Mouse (Mus musculus) lung, adult 2 months (tissue): ENCODE results near the gene Ngly1. TPM values are rescaled to one million over a fixed set of nuclear protein-coding genes. Genes with fewer than 3 reads are reported as not detected.

Experiments used
- DNase-seq: peaks from one replicate; pipeline ENCODE4 v3.0.0; 2022
- H3K4me1 ChIP-seq: fragments of 200-500 bp; 2 replicates; pipeline ENCODE4 v1.6.1; 2011; ENCODE audit warnings: low read length; ENCODE audit not compliant: control insufficient read depth, insufficient read depth
- H3K4me3 ChIP-seq: fragments of 200-500 bp; replicated peaks from 2 replicates; pipeline ENCODE3; 2011; ENCODE audit warnings: low read depth, mild to moderate bottlenecking, control low read depth, low read length; ENCODE audit errors: extremely low read depth
- CTCF ChIP-seq: fragments of 200-500 bp; IDR thresholded peaks from 2 replicates; pipeline ENCODE4 v1.5.1; 2011; ENCODE audit warnings: mild to moderate bottlenecking, low read length, control low read depth; ENCODE audit not compliant: insufficient read depth
- POLR2A ChIP-seq: fragments of 200-500 bp; IDR thresholded peaks from 2 replicates; pipeline ENCODE4 v1.6.1; 2011; ENCODE audit warnings: low read depth, mild to moderate bottlenecking, control low read depth, low read length, borderline replicate concordance; ENCODE audit errors: extremely low read depth
- WGBS: fragments of 180-500 bp; shearing (Covaris S2); methylation state at CpG from one replicate; pipeline ENCODE4 v1.1.7; 2018; 5-methylcytosine and 5-hydroxymethylcytosine counted together
- polyA plus RNA-seq: library from polyadenylated mRNA; depleted of rRNA; stranded (reverse); fragments of >200 nt; gene quantifications from 2 replicates; pipeline ENCODE4 v1.2.3, GENCODE M21; 2012; rRNA removed

Gene Ngly1
- polyA plus RNA-seq: 23.1 and 37.3 TPM in 2 replicates

DNA sequence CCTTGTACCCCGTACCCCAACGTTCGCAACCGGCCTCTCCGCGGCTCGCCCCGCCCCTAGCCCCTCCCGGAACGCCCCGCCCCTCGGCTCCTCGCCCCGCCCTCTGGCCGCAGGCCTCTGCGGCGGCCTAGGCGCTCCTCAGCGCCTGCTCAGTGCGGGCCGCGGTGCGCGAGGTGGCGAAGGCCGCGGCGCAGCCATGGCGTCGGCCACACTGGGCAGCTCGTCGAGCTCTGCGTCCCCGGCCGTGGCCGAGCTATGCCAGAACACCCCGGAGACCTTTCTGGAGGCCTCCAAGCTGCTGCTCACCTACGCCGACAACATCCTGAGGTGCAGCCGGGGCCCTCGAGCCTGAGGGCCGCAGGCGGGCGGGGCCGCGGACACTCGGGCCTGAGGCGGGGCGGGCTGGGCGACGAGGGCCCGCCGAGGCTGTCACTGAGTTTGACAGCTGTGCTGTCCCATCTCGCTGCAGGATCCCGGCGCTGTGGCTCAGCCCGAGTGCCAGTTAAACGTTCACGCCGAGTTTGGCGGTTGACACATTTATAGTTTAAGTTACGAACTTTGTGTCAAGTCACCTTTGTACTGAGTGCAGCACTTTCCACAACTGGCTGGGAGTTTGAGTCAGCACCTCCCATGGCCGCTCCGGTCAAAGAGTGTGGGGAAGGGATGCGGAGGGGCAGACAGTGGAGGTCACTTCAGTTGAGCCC lies at the start of gene Ngly1, which contains the start of gene Oxsm:
Gene Ngly1 (plus strand): TSS at position 110 of the 704 bp plus-strand sequence.
Gene Oxsm (minus strand): TSS at position 638 of the 704 bp plus-strand sequence.
- under 1% methylated on average over 62 of the region's 65 CpGs for WGBS

DNA sequence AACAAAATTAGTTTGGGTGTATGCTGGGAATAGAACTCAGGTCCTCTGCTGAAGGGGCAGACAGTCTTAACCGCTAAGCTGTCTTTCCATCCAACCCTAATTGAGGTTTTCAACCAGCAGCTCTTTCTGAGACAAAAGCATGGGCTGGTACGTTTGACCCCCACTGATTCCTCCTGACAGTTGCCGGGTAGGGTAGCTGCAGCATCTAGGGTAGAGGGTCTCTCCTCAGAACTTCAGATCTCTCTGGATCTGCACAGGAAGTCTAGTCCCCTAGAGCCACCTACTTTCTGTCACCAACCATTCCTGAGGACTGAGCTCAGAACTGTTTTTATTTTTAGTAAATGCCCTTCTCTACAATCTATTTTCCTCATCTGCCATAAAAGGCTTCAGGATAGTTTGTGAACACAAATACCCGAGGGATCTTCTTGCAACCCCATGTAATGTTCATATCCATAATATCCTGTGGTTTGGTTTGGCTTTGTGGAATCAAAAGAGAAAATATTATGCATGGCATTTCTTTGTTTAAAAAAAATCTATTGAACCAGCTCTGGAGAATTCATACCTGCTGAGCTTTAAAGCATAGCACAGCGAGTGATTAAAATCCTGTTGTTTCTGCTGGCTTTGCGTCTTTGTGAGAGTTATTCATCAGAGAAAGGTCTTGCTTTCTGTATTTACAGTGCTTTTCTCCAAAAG lies 48.7 kb upstream of the Ngly1 start:
- 56% methylated on average over 6 of the region's 6 CpGs for WGBS
- TF ChIP-seq POLR2A (no peak), CTCF (no peak)
- Histone ChIP-seq H3K4me3 (no peak overlapping the region), H3K4me1 (no peaks in the 10 kb centered on the region)
- DNase-seq: no peak

More for the DNA sequence above, at the start of gene Ngly1, which contains the start of gene Oxsm:
- TF ChIP-seq CTCF: no peak
- peak; percentile 94 for TF ChIP-seq POLR2A
- Histone ChIP-seq H3K4me1 (peaks cover 8% of the 10 kb centered on the region), H3K4me3 (peak within 1 kb of the TSS; percentile 92)
- peak; percentile 87 for DNase-seq

DNA sequence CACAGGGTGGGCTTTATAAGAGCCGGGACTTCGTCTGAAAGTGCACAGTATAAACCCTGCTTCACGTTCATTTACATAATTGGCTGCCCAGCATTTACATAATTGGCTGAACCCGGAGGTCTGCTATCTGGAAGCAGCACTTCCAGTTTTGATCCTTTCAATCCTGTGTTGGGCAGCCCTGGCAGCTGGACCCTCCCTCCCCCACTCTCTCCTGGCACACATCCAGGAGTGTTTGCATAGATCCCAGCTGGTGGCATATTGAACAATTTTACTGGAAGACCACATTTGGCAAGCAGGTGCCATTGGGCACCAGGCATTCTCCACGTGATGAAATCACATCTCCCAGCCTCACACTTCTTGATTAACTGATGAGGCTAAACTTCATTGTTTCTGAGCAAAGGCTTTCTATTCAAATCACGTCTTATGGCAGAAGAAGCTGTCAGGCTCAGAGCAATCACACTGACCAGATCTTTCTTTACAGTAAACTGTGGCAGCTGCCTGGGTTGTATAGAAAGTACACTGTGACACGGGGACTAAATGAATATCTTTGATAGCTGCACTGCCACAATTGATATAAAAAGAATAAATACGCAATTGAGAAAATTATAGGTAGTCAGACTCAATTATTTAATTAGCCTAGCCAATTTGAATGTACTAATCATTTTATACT lies 48.0 kb upstream of the Ngly1 start:
- WGBS: 39% methylated on average over 8 of the region's 8 CpGs
- no peak for TF ChIP-seq POLR2A
- no peak for TF ChIP-seq CTCF
- no peak for DNase-seq

GRCm38 (mm10) chr14:16201673-16202072 lies 47.4 kb upstream of the Ngly1 start:
- TF ChIP-seq POLR2A: no peak
- TF ChIP-seq CTCF: no peak
- no peak overlapping the region for H3K4me3 ChIP-seq
- DNase-seq: no peak
- H3K4me1 ChIP-seq: no peaks in the 10 kb centered on the region
- WGBS: 31% methylated on average over 3 of the region's 3 CpGs

More for the DNA sequence above, 48.0 kb upstream of the Ngly1 start:
- no peaks in the 10 kb centered on the region for H3K4me1 ChIP-seq
- no peak overlapping the region for H3K4me3 ChIP-seq

- TF ChIP-seq CTCF (no peak), POLR2A (no peak)
- DNase-seq: no peak
- Histone ChIP-seq H3K4me1 (no peaks in the 10 kb centered on the region), H3K4me3 (no peak overlapping the region)
These were observed 41.4 kb upstream of the Ngly1 start for GRCm38 (mm10) chr14:16207722-16208121.

- WGBS: 54% methylated on average over 2 of the region's 2 CpGs
- Histone ChIP-seq H3K4me1 (no peaks in the 10 kb centered on the region), H3K4me3 (no peak overlapping the region)
- TF ChIP-seq CTCF (peak; percentile 31; the same call in 1 of the 2 replicates), POLR2A (no peak)
- no peak for DNase-seq
These were observed 30.1 kb upstream of the Ngly1 start for GRCm38 (mm10) chr14:16219015-16219414.

- Histone ChIP-seq H3K4me3 (no peak overlapping the region), H3K4me1 (no peaks in the 10 kb centered on the region)
- DNase-seq: no peak
- no peak for TF ChIP-seq POLR2A
- TF ChIP-seq CTCF: no peak
- 73% methylated on average over 2 of the region's 2 CpGs for WGBS
These were observed 19.7 kb upstream of the Ngly1 start for GRCm38 (mm10) chr14:16229395-16229794.

DNA sequence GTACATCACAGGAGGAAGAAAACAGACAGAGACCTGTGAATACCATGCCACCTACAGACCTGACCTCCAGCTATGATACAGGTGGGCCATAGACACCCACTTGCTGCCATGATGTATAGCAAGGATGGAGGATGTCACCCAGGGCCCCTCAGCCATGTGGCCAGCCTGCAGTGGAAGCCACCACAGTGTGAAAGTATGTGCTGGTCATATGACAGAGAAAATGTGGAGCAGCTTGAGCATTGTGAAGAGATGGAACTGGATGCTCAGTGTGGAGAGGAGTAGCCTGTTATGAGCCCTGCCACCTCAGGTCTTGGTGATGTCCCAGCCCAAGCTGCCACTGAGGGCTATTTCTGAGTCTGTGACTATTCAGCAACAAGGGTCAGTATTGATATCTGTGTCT lies 18.5 kb upstream of the Ngly1 start:
- H3K4me3 ChIP-seq: no peak overlapping the region
- no peak for TF ChIP-seq POLR2A
- TF ChIP-seq CTCF: no peak
- DNase-seq: no peak
- H3K4me1 ChIP-seq: no peaks in the 10 kb centered on the region

- Histone ChIP-seq H3K4me1 (no peaks in the 10 kb centered on the region), H3K4me3 (no peak overlapping the region)
- TF ChIP-seq POLR2A (no peak), CTCF (no peak)
- WGBS: 60% methylated on average over 1 of the region's 1 CpGs
- DNase-seq: no peak
These were observed 15.6 kb upstream of the Ngly1 start for GRCm38 (mm10) chr14:16233515-16233914.
